In genomic region chr19:26870280-26870679, GRCm38 (mm10) we compare ENCODE assay signal across 20 mouse cellular contexts. TPM values are rescaled to one million over a fixed set of nuclear protein-coding genes. Genes with fewer than 3 reads are reported as not detected.
A peak's percentile ranks its signal among the peaks of the same experiment; 100 is the strongest.
DNase-seq lines count a peak whose midpoint lies in the region; ATAC-seq and TF ChIP-seq lines count a peak whose summit lies in the region.
"Had no signal": no experiment of that assay in that cellular context is flagged by ENCODE, and none has a peak within 500 bp of the region (broad histone marks: within the 10 kb centered on the region; RNA-seq: fewer than 3 reads in every experiment).

No protein-coding gene starts in this region.

- H3K9me3 ChIP-seq in forebrain, embryonic 12.5 days = no peaks in the 10 kb centered on the region
- no peaks in the 10 kb centered on the region for H3K9me3 ChIP-seq in forebrain, postnatal 0 days (ENCODE audit: low read length)
- no peaks in the 10 kb centered on the region for H3K9me3 ChIP-seq in midbrain, embryonic 10.5 days (replicated peaks)
- no peaks in the 10 kb centered on the region for H3K9me3 ChIP-seq in midbrain, postnatal 0 days (ENCODE audit: low read length)
- H3K9me3 ChIP-seq in forebrain, embryonic 13.5 days (replicated peaks) = no peaks in the 10 kb centered on the region
- no peaks in the 10 kb centered on the region for H3K9me3 ChIP-seq in neural tube, embryonic 11.5 days (ENCODE audit: control insufficient read depth, low read length)
- H3K9me3 ChIP-seq: heart, embryonic 15.5 days; liver, embryonic 15.5 days had no signal

- whole genome bisulfite sequencing in forebrain, embryonic 12.5 days = 19% methylated on average over 7 of the region's 7 CpGs
- WGBS in forebrain, postnatal 0 days = 32% methylated on average over 7 of the region's 7 CpGs
- 29% methylated on average over 7 of the region's 7 CpGs for WGBS in midbrain, embryonic 10.5 days
- 35% methylated on average over 7 of the region's 7 CpGs for WGBS in midbrain, postnatal 0 days
- 26% methylated on average over 7 of the region's 7 CpGs for WGBS in forebrain, embryonic 13.5 days
- 25% methylated on average over 7 of the region's 7 CpGs for WGBS in neural tube, embryonic 11.5 days

- H3K4me2 ChIP-seq in forebrain, embryonic 12.5 days = no peak overlapping the region
- H3K4me2 ChIP-seq in forebrain, postnatal 0 days (ENCODE audit: low read depth) = no peak overlapping the region
- H3K4me2 ChIP-seq in midbrain, postnatal 0 days (ENCODE audit: low read depth, low read length, poor library complexity, severe bottlenecking) = no peak overlapping the region
- H3K4me2 ChIP-seq in forebrain, embryonic 13.5 days = no peak overlapping the region
- H3K4me2 ChIP-seq in neural tube, embryonic 11.5 days (ENCODE audit: low read depth) = no peak overlapping the region
- H3K4me2 ChIP-seq: heart, embryonic 15.5 days; liver, embryonic 15.5 days had no signal

- H3K9ac ChIP-seq in forebrain, embryonic 12.5 days = no peak overlapping the region
- H3K9ac ChIP-seq in forebrain, postnatal 0 days = no peak overlapping the region
- H3K9ac ChIP-seq in midbrain, postnatal 0 days (replicated peaks; ENCODE audit: low read length, poor library complexity, severe bottlenecking) = no peak overlapping the region
- no peak overlapping the region for H3K9ac ChIP-seq in forebrain, embryonic 13.5 days
- no peak overlapping the region for H3K9ac ChIP-seq in neural tube, embryonic 11.5 days (ENCODE audit: low read length)
- H3K9ac ChIP-seq: heart, embryonic 15.5 days; liver, embryonic 15.5 days had no signal

- TF ChIP-seq CTCF in forebrain, postnatal 0 days (IDR thresholded peaks at IDR 0.05; ENCODE audit: low read depth) = no peak
- no peak for TF ChIP-seq CTCF in midbrain, postnatal 0 days (IDR thresholded peaks at IDR 0.05)

- peak overlapping the region; percentile 61 for H3K27ac ChIP-seq in forebrain, embryonic 12.5 days
- H3K27ac ChIP-seq in forebrain, postnatal 0 days (ENCODE audit: low read depth, low read length) = no peak overlapping the region
- H3K27ac ChIP-seq in midbrain, embryonic 10.5 days (replicated peaks) = peak overlapping the region; percentile 57; the same call in 1 of the 2 replicates
- no peak overlapping the region for H3K27ac ChIP-seq in midbrain, postnatal 0 days (ENCODE audit: low read depth, low read length)
- H3K27ac ChIP-seq in forebrain, embryonic 13.5 days = peak overlapping the region; percentile 52; the same call in 1 of the 2 replicates
- H3K27ac ChIP-seq in neural tube, embryonic 11.5 days (ENCODE audit: low read depth, low read length) = peak overlapping the region; percentile 45
- H3K27ac ChIP-seq: heart, embryonic 15.5 days; liver, embryonic 15.5 days had no signal

- no peak for DNase-seq in forebrain, postnatal 0 days
- no peak for DNase-seq in midbrain, embryonic 10.5 days (ENCODE audit: low spot score)
- DNase-seq in midbrain, postnatal 0 days (ENCODE audit: low spot score) = no peak
- DNase-seq in neural tube, embryonic 11.5 days (ENCODE audit: low spot score) = peak; percentile 47
- DNase-seq in right cerebral cortex, adult 18-20 months = no peak
- no peak for DNase-seq in adrenal gland, postnatal 25 days
- DNase-seq: cerebellum, adult 8-10 months; kidney, postnatal 4 days; layer of hippocampus, postnatal 36 days; right cerebral cortex, postnatal 14 days had no signal

- no peaks in the 10 kb centered on the region for H3K27me3 ChIP-seq in forebrain, embryonic 12.5 days
- no peaks in the 10 kb centered on the region for H3K27me3 ChIP-seq in forebrain, postnatal 0 days (ENCODE audit: insufficient read depth, low read length)
- H3K27me3 ChIP-seq in midbrain, embryonic 10.5 days (ENCODE audit: low read depth, poor library complexity, severe bottlenecking) = peaks cover 4% of the 10 kb centered on the region; the same call in 1 of the 2 replicates
- no peaks in the 10 kb centered on the region for H3K27me3 ChIP-seq in midbrain, postnatal 0 days (ENCODE audit: insufficient read depth, low read length)
- no peaks in the 10 kb centered on the region for H3K27me3 ChIP-seq in forebrain, embryonic 13.5 days
- no peaks in the 10 kb centered on the region for H3K27me3 ChIP-seq in neural tube, embryonic 11.5 days (ENCODE audit: control insufficient read depth, insufficient read depth, low read length)
- H3K27me3 ChIP-seq: heart, embryonic 15.5 days; liver, embryonic 15.5 days had no signal

- no peaks in the 10 kb centered on the region for H3K36me3 ChIP-seq in forebrain, embryonic 12.5 days (replicated peaks)
- H3K36me3 ChIP-seq in forebrain, postnatal 0 days (ENCODE audit: insufficient read depth) = no peaks in the 10 kb centered on the region
- H3K36me3 ChIP-seq in midbrain, embryonic 10.5 days = no peaks in the 10 kb centered on the region
- no peaks in the 10 kb centered on the region for H3K36me3 ChIP-seq in midbrain, postnatal 0 days (ENCODE audit: insufficient read depth, low read length)
- H3K36me3 ChIP-seq in forebrain, embryonic 13.5 days (ENCODE audit: poor library complexity, severe bottlenecking) = no peaks in the 10 kb centered on the region
- H3K36me3 ChIP-seq in neural tube, embryonic 11.5 days (ENCODE audit: control insufficient read depth, insufficient read depth, low read length) = no peaks in the 10 kb centered on the region
- H3K36me3 ChIP-seq: heart, embryonic 15.5 days; liver, embryonic 15.5 days had no signal

- no peak overlapping the region for H3K4me3 ChIP-seq in forebrain, embryonic 12.5 days (replicated peaks)
- H3K4me3 ChIP-seq in forebrain, postnatal 0 days (ENCODE audit: low read depth, low read length) = no peak overlapping the region
- no peak overlapping the region for H3K4me3 ChIP-seq in midbrain, embryonic 10.5 days
- H3K4me3 ChIP-seq in midbrain, postnatal 0 days (ENCODE audit: low read depth, low read length) = no peak overlapping the region
- H3K4me3 ChIP-seq in forebrain, embryonic 13.5 days = no peak overlapping the region
- H3K4me3 ChIP-seq in neural tube, embryonic 11.5 days (ENCODE audit: low read depth, low read length) = no peak overlapping the region
- H3K4me3 ChIP-seq: heart, embryonic 15.5 days; liver, embryonic 15.5 days had no signal

- ATAC-seq in forebrain, embryonic 12.5 days (ENCODE audit: low FRiP score) = peak; percentile 49; the same call in 1 of the 2 replicates
- ATAC-seq in forebrain, postnatal 0 days = no peak
- no peak for ATAC-seq in midbrain, postnatal 0 days (ENCODE audit: low FRiP score)
- no peak for ATAC-seq in forebrain, embryonic 13.5 days
- ATAC-seq in neural tube, embryonic 11.5 days (ENCODE audit: insufficient read depth, low FRiP score, low TSS enrichment) = no peak
- ATAC-seq: inflammation-experienced regulatory T-cells, adult 6 months had no signal

- H3K4me1 ChIP-seq in forebrain, embryonic 12.5 days = peaks cover 45% of the 10 kb centered on the region
- peaks cover 6% of the 10 kb centered on the region; the same call in 1 of the 2 replicates for H3K4me1 ChIP-seq in forebrain, postnatal 0 days (ENCODE audit: insufficient read depth)
- H3K4me1 ChIP-seq in midbrain, embryonic 10.5 days = peaks cover 52% of the 10 kb centered on the region
- peaks cover 5% of the 10 kb centered on the region; the same call in 1 of the 2 replicates for H3K4me1 ChIP-seq in midbrain, postnatal 0 days (ENCODE audit: insufficient read depth, low read length)
- peaks cover 32% of the 10 kb centered on the region for H3K4me1 ChIP-seq in forebrain, embryonic 13.5 days
- peaks cover 26% of the 10 kb centered on the region for H3K4me1 ChIP-seq in neural tube, embryonic 11.5 days (ENCODE audit: control insufficient read depth, insufficient read depth, low read length)
- H3K4me1 ChIP-seq: liver, embryonic 15.5 days had no signal

RNA-seq across cellular contexts. Expression of gene Gm815, which starts 15.4 kb away (rescaled TPM):
- polyA plus RNA-seq in forebrain, embryonic 12.5 days (2016; fragmentation: Nextera tagmentation; extraction: Ambion mirVana) = not detected in 2 replicates
- total RNA-seq in forebrain, postnatal 0 days (2014; rRNA removed) = not detected in 2 replicates
- polyA plus RNA-seq in forebrain, postnatal 0 days (2015; fragmentation: Nextera tagmentation; extraction: Ambion mirVana) = not detected in 2 replicates
- not detected in 2 replicates for polyA plus RNA-seq in midbrain, embryonic 10.5 days (2016; fragmentation: Nextera tagmentation; extraction: Ambion mirVana)
- total RNA-seq in midbrain, postnatal 0 days (2014; rRNA removed) = not detected in 2 replicates
- polyA plus RNA-seq in midbrain, postnatal 0 days (2015; fragmentation: Nextera tagmentation; extraction: Ambion mirVana) = not detected in 2 replicates
- not detected in 2 replicates for polyA plus RNA-seq in forebrain, embryonic 13.5 days (2015; fragmentation: Nextera tagmentation; extraction: Ambion mirVana)
- not detected in 2 replicates for polyA plus RNA-seq in neural tube, embryonic 11.5 days (2014; fragmentation: Nextera tagmentation; extraction: Ambion mirVana)
- not detected in 2 replicates for total RNA-seq in adrenal gland, postnatal 25 days (2021)
- total RNA-seq: layer of hippocampus, postnatal 36 days; megakaryocyte progenitor cell, adult 5-6 weeks; neutrophil, adult 5-6 weeks had no signal
- polyA plus RNA-seq: embryonic facial prominence, embryonic 11.5 days; gonadal fat pad, adult 2 months; heart, embryonic 15.5 days; inflammation-experienced regulatory T-cells, adult 6 months; limb, embryonic 11.5 days; liver, embryonic 15.5 days had no signal

Comparison
In these comparisons a context has a peak if more than half of its experiments do, and no peak if none do; other contexts are left out.
1. H3K27ac ChIP-seq: peak in forebrain, embryonic 12.5 days (single experiment), midbrain, embryonic 10.5 days (single experiment), forebrain, embryonic 13.5 days (single experiment) and neural tube, embryonic 11.5 days (single experiment); none in forebrain, postnatal 0 days (single experiment) and midbrain, postnatal 0 days (single experiment).